In genomic region chr7:83668724-83669123, GRCm38 (mm10) we compare ENCODE assay signal across 8 mouse cellular contexts. TPM values are rescaled to one million over a fixed set of nuclear protein-coding genes. Genes with fewer than 3 reads are reported as not detected.
DNase-seq lines count a peak whose midpoint lies in the region; ATAC-seq and TF ChIP-seq lines count a peak whose summit lies in the region.

No protein-coding gene starts in this region.

- H3K4me1 ChIP-seq in CH12.LX (ENCODE audit: control insufficient read depth in 1 of 2, insufficient read depth in 2 of 2) = peaks cover 0 to 9% of the 10 kb centered on the region in 2 experiments; a peak in 2 of 4 replicates
- H3K4me1 ChIP-seq in small intestine, adult 2 months (ENCODE audit: control insufficient read depth, insufficient read depth, insufficient read length, low read length) = no peaks in the 10 kb centered on the region

- no peak for TF ChIP-seq POLR2A in CH12.LX (IDR thresholded peaks at IDR 0.05; ENCODE audit: low read depth, low read length)
- no peak for TF ChIP-seq POLR2A in small intestine, adult 2 months (IDR thresholded peaks at IDR 0.05; ENCODE audit: low read depth, low read length)

- no peaks in the 10 kb centered on the region for H3K27me3 ChIP-seq in CH12.LX (replicated peaks)
- H3K27me3 ChIP-seq in small intestine, adult 2 months (ENCODE audit: control insufficient read depth, insufficient read depth, low read length) = no peaks in the 10 kb centered on the region

- H3K9me3 ChIP-seq in CH12.LX (replicated peaks; ENCODE audit: low read length) = no peaks in the 10 kb centered on the region

- TF ChIP-seq CTCF in CH12.LX (conservative IDR thresholded peaks at IDR 0.05 in 1 of 2, IDR thresholded peaks at IDR 0.05 in 1 of 2; ENCODE audit: low read depth in 2 of 2, low read length in 2 of 2) = peak; percentile 43 to 72
- TF ChIP-seq CTCF in small intestine, adult 2 months (IDR thresholded peaks at IDR 0.05; ENCODE audit: extremely low read depth, insufficient read length, insufficient replicate concordance, low read depth, low read length) = peak; percentile 55; the same call in 1 of the 2 replicates

- TF ChIP-seq EP300 in CH12.LX (IDR thresholded peaks at IDR 0.05; ENCODE audit: low read length) = no peak

- 39% methylated on average over 1 of the region's 1 CpGs for WGBS in small intestine, adult 2 months

- peak; percentile 38 for DNase-seq in gastrocnemius, adult 18-20 months (ENCODE audit: low spot score)
- DNase-seq in gastrocnemius, postnatal 25 days = no peak
- no peak for DNase-seq in CH12.LX (ENCODE audit: extremely low read depth)
- peak; percentile 73 for DNase-seq in cerebellum, adult 9-10 months
- peak; percentile 72 for DNase-seq in forelimb bud, embryonic 11.5 days (ENCODE audit: low read depth, low spot score)
- DNase-seq in kidney, postnatal 36 days = peak; percentile 56 to 80

- in situ Hi-C loops in CH12.LX (cut with MboI; ENCODE audit: low pct_ligation_motif_present, low pct_unique_long_range_greater_than_20kb, low sequenced_read_pairs) = loop anchor here (25.0 kb wide), 1 partner anchor 219 kb away; the partner anchor contains the start of genes Mesd and Tlnrd1

- no peak overlapping the region for H3K4me2 ChIP-seq in CH12.LX (ENCODE audit: insufficient read depth, low read depth, poor library complexity, severe bottlenecking)

- H3K9ac ChIP-seq in CH12.LX (ENCODE audit: insufficient read depth, low read depth) = no peak overlapping the region

- dilution Hi-C loops in CH12.LX (cut with MboI; ENCODE audit: extremely low pct_ligation_motif_present, extremely low pct_unique_long_range_greater_than_20kb, low sequenced_read_pairs) = no loop called here

- TF ChIP-seq RAD21 in CH12.LX (IDR thresholded peaks at IDR 0.05; ENCODE audit: low read depth, low read length) = peak; percentile 57

- H3K27ac ChIP-seq in CH12.LX (ENCODE audit: insufficient read depth, low read depth) = no peak overlapping the region
- no peak overlapping the region for H3K27ac ChIP-seq in small intestine, adult 2 months (ENCODE audit: insufficient read depth, low read depth, low read length)

- peak; percentile 80 for ATAC-seq in megakaryocyte progenitor cell, adult 5-6 weeks (replicated peaks; ENCODE audit: poor library complexity)

- no peaks in the 10 kb centered on the region for H3K36me3 ChIP-seq in CH12.LX (replicated peaks in 1 of 2; ENCODE audit: control insufficient read depth in 1 of 2, insufficient read depth in 1 of 2, low read length in 1 of 2)
- H3K36me3 ChIP-seq in small intestine, adult 2 months (ENCODE audit: control insufficient read depth, insufficient read depth, low read length) = no peaks in the 10 kb centered on the region

- H3K4me3 ChIP-seq in CH12.LX (replicated peaks in 1 of 3; ENCODE audit: low read depth in 2 of 3, low read length in 2 of 3, poor library complexity in 1 of 3) = no peak overlapping the region
- no peak overlapping the region for H3K4me3 ChIP-seq in small intestine, adult 2 months (ENCODE audit: low read depth, low read length)

- no peaks in the 10 kb centered on the region for H3K79me2 ChIP-seq in CH12.LX (replicated peaks; ENCODE audit: control insufficient read depth, extremely low read depth, insufficient read depth, poor library complexity, severe bottlenecking)

TF ChIP-seq in CH12.LX, 34 proteins besides CTCF, POLR2A, EP300 and RAD21:
- TF ChIP-seq SMC3 (IDR thresholded peaks at IDR 0.05; ENCODE audit: low read depth, low read length) (peak; percentile 59), ZMIZ1 (IDR thresholded peaks at IDR 0.05; ENCODE audit: low read depth, low read length) (no peak), KAT2A (IDR thresholded peaks at IDR 0.05; ENCODE audit: insufficient replicate concordance, low read length) (no peak), IRF4 (IDR thresholded peaks at IDR 0.05; ENCODE audit: low read depth, low read length) (no peak), ZNF384 (IDR thresholded peaks at IDR 0.05; ENCODE audit: low read depth, low read length) (peak; percentile 67)

RNA-seq across cellular contexts. Expression of gene Stard5, which starts 37.0 kb away (rescaled TPM):
- total RNA-seq in gastrocnemius, adult 18-20 months (2021) = 1 to 10 TPM; 3.1 to 4.1 TPM
- total RNA-seq in gastrocnemius, postnatal 25 days (2021) = 1 to 10 TPM; 4.7 to 5.3 TPM
- total RNA-seq in CH12.LX (2012; rRNA removed) (37.6 and 44.9 TPM in 2 replicates), CH12.LX (2014; rRNA removed) (30.1 and 31.7 TPM in 2 replicates)
- polyA plus RNA-seq in CH12.LX (2012; ENCODE audit: insufficient read length, low read depth) = 33.1 and 39.2 TPM in 2 replicates
- total RNA-seq in megakaryocyte progenitor cell, adult 5-6 weeks (2015) = 9.4 and 11.3 TPM in 2 replicates
- total RNA-seq in megakaryocyte progenitor cell, adult 5-6 weeks (2017) = 10.0 and 11.0 TPM in 2 replicates
- 2.5 and 4.9 TPM in 2 replicates for polyA plus RNA-seq in small intestine, adult 2 months (2012; rRNA removed)

Comparison
In these comparisons a context has a peak if more than half of its experiments do, and no peak if none do; other contexts are left out.
1. DNase-seq: peak in gastrocnemius, adult 18-20 months (single experiment), cerebellum, adult 9-10 months (single experiment), forelimb bud, embryonic 11.5 days (single experiment) and kidney, postnatal 36 days (2 of 2); none in gastrocnemius, postnatal 25 days (single experiment) and CH12.LX (single experiment).